Mouse (Mus musculus): ENCODE data around the gene Kcna7.
A peak's percentile ranks its signal among the peaks of the same experiment; 100 is the strongest.

The Kcna7 gene

GRCm38 (mm10) chr7:45420615-45420919, 15.1 kb downstream of the Kcna7 start, which contains the start of gene Lhb:
Lhb (plus strand) TSS chr7:45420820.
- no peak for DNase-seq (ENCODE audit: low read depth, low spot score)

DNA sequence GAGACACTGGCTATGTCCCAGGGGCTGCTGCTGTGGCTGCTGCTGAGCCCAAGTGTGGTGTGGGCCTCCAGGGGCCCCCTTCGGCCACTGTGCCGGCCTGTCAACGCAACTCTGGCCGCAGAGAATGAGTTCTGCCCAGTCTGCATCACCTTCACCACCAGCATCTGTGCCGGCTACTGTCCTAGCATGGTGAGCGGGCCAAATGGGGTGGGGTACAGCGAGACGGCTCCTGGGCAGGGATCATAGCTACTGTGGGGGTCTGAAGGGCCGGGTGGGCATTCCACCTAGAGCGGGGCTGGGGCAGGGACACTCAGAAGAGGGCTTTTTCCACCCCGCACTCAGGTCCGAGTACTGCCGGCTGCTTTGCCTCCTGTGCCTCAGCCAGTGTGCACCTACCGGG, 15.7 kb downstream of the Kcna7 start:
- DNase-seq (ENCODE audit: low read depth, low spot score) = no peak

- DNase-seq (ENCODE audit: low read depth, low spot score) = no peak
Observed at GRCm38 (mm10) chr7:45426556-45426955, 21.1 kb downstream of the Kcna7 start.

GRCm38 (mm10) chr7:45433835-45434202, 28.4 kb downstream of the Kcna7 start:
- DNase-seq (ENCODE audit: low read depth, low spot score) = no peak

DNA sequence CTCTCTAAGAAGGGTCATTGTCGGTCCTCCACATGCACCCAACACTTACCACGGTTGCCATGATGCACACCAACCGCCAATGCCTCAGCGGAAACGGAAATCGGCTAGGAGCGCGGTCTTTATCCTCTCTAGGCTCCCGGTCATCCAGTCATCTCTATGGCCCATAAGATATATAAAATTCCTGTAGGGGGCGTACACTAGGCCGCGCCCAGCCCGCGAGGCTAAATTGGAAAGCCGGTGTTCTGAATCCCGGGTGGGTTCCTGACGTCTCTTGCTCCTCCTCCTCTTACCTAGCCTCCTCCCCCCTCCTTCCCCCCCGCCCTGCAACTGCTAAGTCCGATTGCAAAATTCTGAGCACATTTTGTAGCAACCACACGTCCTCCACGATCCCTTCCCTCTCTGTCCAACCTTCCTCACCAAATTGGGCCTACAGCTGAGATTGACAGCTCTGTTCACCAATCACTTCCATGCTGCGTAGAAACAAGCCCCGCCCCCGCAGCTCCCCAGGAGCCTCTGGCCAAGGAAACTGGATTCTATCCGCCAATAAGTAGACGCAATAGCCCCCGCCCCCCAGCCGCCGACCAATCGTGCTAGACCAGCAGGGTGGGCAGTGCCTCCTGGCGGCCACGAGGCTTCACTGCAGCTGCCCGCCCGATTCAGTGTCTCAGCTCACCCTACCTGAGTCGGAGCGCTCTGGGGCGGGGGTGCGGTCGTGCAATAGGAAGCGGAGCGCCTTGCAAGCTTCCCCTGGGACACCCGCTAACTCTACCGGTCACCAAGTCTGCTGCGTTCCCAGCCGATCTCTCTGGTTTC, 29.0 kb downstream of the Kcna7 start, which contains the start of gene Gys1:
Gene Gys1, plus strand, starts transcription at position 642 of the 813 bp plus-strand sequence.
- peak; percentile 100 for DNase-seq (ENCODE audit: low read depth, low spot score)

- DNase-seq (ENCODE audit: low read depth, low spot score) = no peak
Observed at GRCm38 (mm10) chr7:45435038-45435437, 29.6 kb downstream of the Kcna7 start.

DNA sequence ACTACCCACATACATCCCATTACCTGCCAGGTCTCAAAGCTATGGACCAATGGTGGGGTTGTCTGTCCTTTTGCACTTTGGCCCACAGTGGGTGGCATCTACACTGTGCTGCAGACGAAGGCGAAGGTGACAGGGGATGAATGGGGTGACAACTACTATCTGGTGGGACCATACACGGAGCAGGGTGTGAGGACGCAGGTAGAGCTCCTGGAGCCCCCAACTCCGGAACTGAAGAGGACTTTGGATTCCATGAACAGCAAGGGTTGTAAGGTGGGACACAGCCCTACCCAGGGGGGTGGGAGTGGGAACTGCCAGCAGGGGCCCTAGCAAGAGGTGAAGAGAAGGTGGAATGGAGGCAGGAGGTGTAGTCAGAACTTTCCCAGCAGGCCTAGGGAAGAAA, 31.0 kb downstream of the Kcna7 start:
- DNase-seq (ENCODE audit: low read depth, low spot score) = no peak

DNA sequence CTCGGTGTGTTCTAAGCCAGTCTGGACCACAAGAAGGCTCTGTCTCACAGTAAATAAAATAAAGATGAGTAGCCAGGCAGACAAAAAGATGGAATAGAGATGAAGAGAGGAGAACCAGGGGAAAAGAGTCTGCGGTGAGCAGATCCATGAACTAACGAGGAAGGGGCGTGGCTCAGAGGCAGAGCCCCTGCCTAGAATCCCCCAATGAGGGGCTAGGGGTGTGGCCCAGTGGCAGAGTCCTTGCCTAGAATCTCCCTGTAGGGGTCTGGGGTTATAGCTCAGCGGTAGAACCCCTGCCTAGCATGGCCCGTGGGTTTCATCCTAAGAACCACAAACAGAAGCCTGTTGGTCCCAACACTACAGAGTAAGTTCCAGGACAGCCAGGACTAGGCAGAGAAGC, 31.6 kb downstream of the Kcna7 start:
- no peak for DNase-seq (ENCODE audit: low read depth, low spot score)

GRCm38 (mm10) chr7:45437521-45438276, 32.2 kb downstream of the Kcna7 start, which contains the start of gene Ruvbl2:
Ruvbl2 (minus strand) TSS chr7:45438096.
- DNase-seq (ENCODE audit: low read depth, low spot score) = no peak

GRCm38 (mm10) chr7:45443526-45444420, 38.3 kb downstream of the Kcna7 start:
- DNase-seq (ENCODE audit: low read depth, low spot score) = no peak

DNA sequence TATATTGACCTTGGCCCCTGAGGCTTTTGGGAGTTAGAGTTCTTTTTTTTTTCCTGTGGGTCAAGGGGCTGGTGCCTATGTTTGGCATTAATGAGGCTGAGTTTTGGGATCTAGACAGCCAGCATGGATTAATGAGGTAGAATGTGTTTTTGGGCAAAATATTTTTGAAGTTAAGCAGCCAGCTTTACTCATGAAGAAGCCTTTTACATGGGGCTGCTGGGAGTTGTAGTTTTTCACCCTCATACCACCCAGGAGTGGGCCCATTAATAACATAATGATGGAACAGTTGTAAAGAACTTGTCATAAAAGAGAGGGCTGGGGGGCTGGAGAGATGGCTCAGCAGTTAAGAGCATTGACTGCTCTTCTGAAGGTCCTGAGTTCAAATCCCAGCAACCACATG, 41.1 kb downstream of the Kcna7 start:
- no peak for DNase-seq (ENCODE audit: low read depth, low spot score)

- DNase-seq (ENCODE audit: low read depth, low spot score) = no peak
Observed at GRCm38 (mm10) chr7:45447325-45447990, 42.0 kb downstream of the Kcna7 start.

DNA sequence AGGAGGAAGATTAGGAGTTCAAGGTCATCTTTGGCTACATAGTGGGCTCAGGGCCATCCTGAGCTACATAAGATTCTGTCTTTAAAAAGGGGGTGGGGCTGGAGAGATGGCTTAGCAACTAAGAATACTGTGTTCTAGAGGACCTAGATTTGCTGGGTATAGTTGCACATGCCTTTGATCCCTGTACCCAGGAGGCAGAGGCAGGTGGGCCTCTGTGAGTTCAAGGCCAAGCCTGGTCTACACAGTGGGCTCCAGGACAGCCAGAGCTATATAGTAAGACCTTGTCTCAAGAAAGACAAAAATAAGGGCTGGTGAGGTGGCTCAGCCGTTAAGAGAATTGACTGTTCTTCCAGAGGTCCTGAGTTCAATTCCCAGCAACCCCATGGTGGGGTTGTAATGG, 44.5 kb downstream of the Kcna7 start:
- no peak for DNase-seq (ENCODE audit: low read depth, low spot score)

GRCm38 (mm10) chr7:45451344-45451982, 46.0 kb downstream of the Kcna7 start:
- no peak for DNase-seq (ENCODE audit: low read depth, low spot score)

DNA sequence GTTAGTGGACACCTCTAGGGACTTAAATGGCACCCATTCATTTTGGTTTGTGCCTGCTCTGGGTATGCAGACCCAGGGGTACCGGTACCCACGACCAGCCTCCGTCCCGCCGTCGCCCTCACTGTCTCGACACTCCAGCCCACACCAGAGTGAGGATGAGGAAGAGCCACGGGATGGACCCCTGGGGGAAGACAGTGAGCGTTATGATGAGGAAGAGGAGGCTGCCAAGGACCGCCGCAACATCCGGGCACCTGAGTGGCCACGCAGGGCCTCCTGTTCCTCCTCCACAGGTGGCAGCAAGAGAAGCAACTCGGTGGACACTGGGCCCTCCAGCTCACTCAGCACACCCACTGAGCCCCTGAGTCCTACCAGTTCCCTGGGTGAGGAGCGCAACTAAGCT, 49.5 kb downstream of the Kcna7 start:
- DNase-seq (ENCODE audit: low read depth, low spot score) = no peak

- DNase-seq (ENCODE audit: low read depth, low spot score) = no peak
Observed at GRCm38 (mm10) chr7:45455932-45456696, 50.7 kb downstream of the Kcna7 start.

GRCm38 (mm10) chr7:45456721-45457203, 51.3 kb downstream of the Kcna7 start:
- DNase-seq (ENCODE audit: low read depth, low spot score) = no peak

DNA sequence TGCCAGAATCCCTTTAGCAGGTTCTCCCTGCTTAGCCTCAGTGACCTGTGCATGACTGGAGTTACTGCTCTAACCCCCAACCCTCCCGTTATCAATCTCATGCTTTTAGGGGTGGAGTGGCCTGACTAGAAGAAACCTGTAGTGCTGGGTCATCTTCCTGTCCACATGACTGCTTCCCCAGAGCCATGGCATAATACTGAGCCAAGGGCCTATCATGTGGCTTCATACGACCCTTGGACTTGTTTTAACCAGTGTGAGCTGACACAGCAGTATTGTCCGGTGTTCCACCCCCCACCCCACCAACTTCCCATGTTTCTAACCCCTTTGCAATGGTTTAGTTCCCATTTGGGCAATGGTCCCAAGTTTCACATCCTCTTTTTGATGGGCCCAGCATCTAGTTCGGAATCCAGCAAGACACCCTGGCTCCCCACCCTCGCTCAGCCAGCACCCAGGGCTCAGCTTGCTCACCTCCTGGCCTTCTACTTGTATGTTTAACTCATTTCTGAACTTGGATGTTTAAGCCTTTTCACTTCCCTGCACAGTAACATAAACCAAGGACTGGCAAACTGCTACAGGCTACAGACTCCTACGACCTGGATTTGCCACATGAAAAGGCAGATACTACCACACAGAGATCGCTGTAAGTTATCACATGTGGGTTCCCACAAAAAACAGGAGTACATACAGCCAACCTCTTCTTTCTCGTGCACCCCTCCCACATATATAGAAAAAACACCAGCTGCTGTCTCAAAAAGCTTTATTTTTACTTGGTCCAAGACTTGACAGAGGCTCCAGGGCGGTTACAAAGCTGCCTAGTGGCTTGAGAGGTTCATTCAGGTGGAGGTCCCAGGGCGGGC, 52.0 kb downstream of the Kcna7 start:
- no peak for DNase-seq (ENCODE audit: low read depth, low spot score)

Data from embryo, embryonic 11.5 days (tissue).